In genomic region chr7:78409970-78410369, GRCm38 (mm10) we compare ENCODE assay signal across 11 mouse cellular contexts.
"Had no signal": no experiment of that assay in that cellular context is flagged by ENCODE, and none has a peak within 500 bp of the region (broad histone marks: within the 10 kb centered on the region; RNA-seq: fewer than 3 reads in every experiment).

No protein-coding gene starts in this region.

- H3K27ac ChIP-seq: kidney, postnatal 0 days; limb, embryonic 15.5 days; liver, embryonic 12.5 days; lung, embryonic 15.5 days; midbrain, embryonic 12.5 days; stomach, postnatal 0 days had no signal

- H3K36me3 ChIP-seq: limb, embryonic 15.5 days; liver, embryonic 12.5 days; lung, embryonic 15.5 days; midbrain, embryonic 12.5 days had no signal

- H3K4me1 ChIP-seq: limb, embryonic 15.5 days; liver, embryonic 12.5 days; midbrain, embryonic 12.5 days had no signal

- H3K4me3 ChIP-seq: limb, embryonic 15.5 days; liver, embryonic 12.5 days; lung, embryonic 15.5 days; midbrain, embryonic 12.5 days had no signal

- DNase-seq: kidney, adult 11 months; kidney, adult 9 months; kidney, postnatal 36 days; right cerebral cortex, postnatal 25 days; thymus, postnatal 4 days had no signal

- H3K27me3 ChIP-seq: limb, embryonic 15.5 days; liver, embryonic 12.5 days; lung, embryonic 15.5 days; midbrain, embryonic 12.5 days had no signal

- H3K9ac ChIP-seq: limb, embryonic 15.5 days; liver, embryonic 12.5 days; lung, embryonic 15.5 days; midbrain, embryonic 12.5 days had no signal
